Comparison of ENCODE assay signal across 10 mouse cellular contexts in the genomic region with DNA sequence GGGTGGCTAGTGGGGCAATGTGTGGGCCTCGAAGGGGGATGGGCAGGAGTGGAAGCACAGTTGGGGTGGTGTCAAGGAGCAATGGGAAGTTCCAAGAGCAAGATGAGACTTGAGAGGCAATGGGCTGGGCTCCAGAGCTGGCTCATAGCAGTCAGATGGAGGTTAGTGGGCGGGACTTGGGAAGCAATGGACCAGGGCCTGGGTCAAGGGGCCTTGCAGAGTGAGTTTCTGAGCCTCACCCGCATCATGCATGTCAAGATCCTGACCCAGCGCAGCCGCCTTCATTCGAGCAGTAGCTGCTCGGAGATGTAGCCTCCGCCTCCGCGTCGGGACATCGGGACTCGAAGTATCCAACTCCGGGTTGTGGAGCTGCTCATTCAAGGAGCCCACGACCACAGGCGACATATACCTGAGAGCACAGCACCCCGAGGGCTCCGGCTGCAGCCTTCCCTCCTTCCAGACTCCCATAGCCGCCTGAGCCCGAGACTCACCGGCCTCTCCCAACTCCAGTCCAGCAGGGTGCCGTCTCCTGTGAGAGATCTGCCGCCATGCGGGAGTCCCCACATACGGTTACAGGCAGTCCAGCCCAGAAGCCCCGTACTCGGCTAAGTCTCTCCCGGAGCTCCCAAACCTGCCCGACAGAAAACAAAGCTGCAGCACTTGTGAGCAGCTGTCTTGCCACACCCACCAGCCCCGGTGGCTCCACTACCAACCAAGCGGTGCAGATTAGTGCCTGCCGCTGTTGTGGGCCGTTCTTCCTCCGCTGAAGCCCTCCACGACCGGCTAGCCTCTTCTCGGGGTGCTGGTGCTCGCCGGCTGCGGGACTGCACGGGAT. TPM values are rescaled to one million over a fixed set of nuclear protein-coding genes. Genes with fewer than 3 reads are reported as not detected.
DNase-seq lines count a peak whose midpoint lies in the region; ATAC-seq and TF ChIP-seq lines count a peak whose summit lies in the region.
"Had no signal": no experiment of that assay in that cellular context is flagged by ENCODE, and none has a peak within 500 bp of the region (broad histone marks: within the 10 kb centered on the region; RNA-seq: fewer than 3 reads in every experiment).

No protein-coding gene starts in this region.

- no peak for ATAC-seq in heart, embryonic 13.5 days (ENCODE audit: extremely low read depth, insufficient number of reproducible peaks, low FRiP score, low TSS enrichment)
- ATAC-seq in forebrain, embryonic 12.5 days (ENCODE audit: low FRiP score), result no peak
- ATAC-seq in kidney, postnatal 0 days (replicated peaks; ENCODE audit: low FRiP score, low read depth), result peak; percentile 41
- ATAC-seq in neural tube, embryonic 14.5 days (ENCODE audit: low read depth), result no peak
- ATAC-seq in erythroid progenitor cell, adult 5-6 weeks (replicated peaks; ENCODE audit: low FRiP score, poor library complexity, severe bottlenecking), result no peak

- H3K9me3 ChIP-seq in heart, embryonic 13.5 days, result peaks cover 2% of the 10 kb centered on the region; the same call in 1 of the 2 replicates
- no peaks in the 10 kb centered on the region for H3K9me3 ChIP-seq in forebrain, embryonic 12.5 days
- no peaks in the 10 kb centered on the region for H3K9me3 ChIP-seq in kidney, postnatal 0 days (replicated peaks; ENCODE audit: low read length)
- H3K9me3 ChIP-seq in neural tube, embryonic 14.5 days (ENCODE audit: control insufficient read depth, low read length), result no peaks in the 10 kb centered on the region

- H3K36me3 ChIP-seq in heart, embryonic 13.5 days, result peaks cover 13% of the 10 kb centered on the region; the same call in 1 of the 2 replicates
- H3K36me3 ChIP-seq in forebrain, embryonic 12.5 days (replicated peaks), result peaks cover 37% of the 10 kb centered on the region
- H3K36me3 ChIP-seq in kidney, postnatal 0 days (ENCODE audit: insufficient read depth, low read length), result 0 out of 2 replicates have a peak, but pooled peaks cover 6% of the 10 kb centered on the region
- H3K36me3 ChIP-seq in neural tube, embryonic 14.5 days (ENCODE audit: control insufficient read depth, insufficient read depth, low read length), result peaks cover 4% of the 10 kb centered on the region; the same call in 1 of the 2 replicates

- peak overlapping the region; percentile 63 for H3K4me2 ChIP-seq in heart, embryonic 13.5 days
- H3K4me2 ChIP-seq in forebrain, embryonic 12.5 days, result peak overlapping the region; percentile 66
- peak overlapping the region; percentile 55 for H3K4me2 ChIP-seq in kidney, postnatal 0 days (ENCODE audit: low read length)
- H3K4me2 ChIP-seq in neural tube, embryonic 14.5 days (ENCODE audit: low read depth, low read length), result peak overlapping the region; percentile 70

- H3K9ac ChIP-seq in heart, embryonic 13.5 days, result peak overlapping the region; percentile 64
- peak overlapping the region; percentile 62 for H3K9ac ChIP-seq in forebrain, embryonic 12.5 days
- peak overlapping the region; percentile 56 for H3K9ac ChIP-seq in kidney, postnatal 0 days (ENCODE audit: low read depth, low read length)
- peak overlapping the region; percentile 51 for H3K9ac ChIP-seq in neural tube, embryonic 14.5 days (replicated peaks; ENCODE audit: low read depth, low read length)

- intact Hi-C loops in heart, postnatal 36 days (cut with DNase I), result no loop called here

- peak overlapping the region; percentile 38 for H3K4me3 ChIP-seq in heart, embryonic 13.5 days
- peak overlapping the region; percentile 40 for H3K4me3 ChIP-seq in forebrain, embryonic 12.5 days (replicated peaks)
- H3K4me3 ChIP-seq in kidney, postnatal 0 days (replicated peaks; ENCODE audit: low read depth, low read length), result peak overlapping the region; percentile 13; the same call in 1 of the 2 replicates
- peak overlapping the region; percentile 29 for H3K4me3 ChIP-seq in neural tube, embryonic 14.5 days (ENCODE audit: low read depth, low read length)

- no peak for TF ChIP-seq CTCF in kidney, postnatal 0 days (IDR thresholded peaks at IDR 0.05; ENCODE audit: low read depth)

- peaks cover 35% of the 10 kb centered on the region for H3K4me1 ChIP-seq in heart, embryonic 13.5 days
- H3K4me1 ChIP-seq in forebrain, embryonic 12.5 days, result peaks cover 68% of the 10 kb centered on the region
- peaks cover 12% of the 10 kb centered on the region; the same call in 1 of the 2 replicates for H3K4me1 ChIP-seq in kidney, postnatal 0 days (replicated peaks; ENCODE audit: insufficient read depth, low read length)
- H3K4me1 ChIP-seq in neural tube, embryonic 14.5 days (ENCODE audit: control insufficient read depth, insufficient read depth, low read length), result peaks cover 44% of the 10 kb centered on the region

- H3K27ac ChIP-seq in heart, embryonic 13.5 days (replicated peaks), result no peak overlapping the region
- 0 out of 2 replicates have a peak overlapping the region, but pooled peaks have one; percentile 31 for H3K27ac ChIP-seq in forebrain, embryonic 12.5 days
- H3K27ac ChIP-seq in kidney, postnatal 0 days, result no peak overlapping the region
- H3K27ac ChIP-seq in neural tube, embryonic 14.5 days (ENCODE audit: low read depth, low read length), result no peak overlapping the region

- no peak for DNase-seq in heart, postnatal 36 days
- DNase-seq in kidney, postnatal 0 days (ENCODE audit: low spot score), result peak; percentile 75
- no peak for DNase-seq in right cerebral cortex, adult 2 months (ENCODE audit: low spot score in 2 of 2)
- no peak for DNase-seq in spleen, postnatal 14 days (ENCODE audit: low spot score in 2 of 2)

- H3K27me3 ChIP-seq in heart, embryonic 13.5 days (replicated peaks), result peaks cover 40% of the 10 kb centered on the region
- peaks cover 25% of the 10 kb centered on the region for H3K27me3 ChIP-seq in forebrain, embryonic 12.5 days
- H3K27me3 ChIP-seq in kidney, postnatal 0 days (ENCODE audit: insufficient read depth, low read length), result no peaks in the 10 kb centered on the region
- no peaks in the 10 kb centered on the region for H3K27me3 ChIP-seq in neural tube, embryonic 14.5 days (ENCODE audit: control insufficient read depth, insufficient read depth, low read length)

- 32% methylated on average over 41 of the region's 41 CpGs for WGBS in heart, embryonic 13.5 days
- WGBS in forebrain, embryonic 12.5 days, result 6% methylated on average over 41 of the region's 41 CpGs
- 18% methylated on average over 41 of the region's 41 CpGs for WGBS in kidney, postnatal 0 days
- WGBS in neural tube, embryonic 14.5 days, result 10% methylated on average over 41 of the region's 41 CpGs

RNA-seq across cellular contexts. Expression of gene Gal3st4, which starts 2.8 kb away (rescaled TPM):
- polyA plus RNA-seq in heart, embryonic 13.5 days (2015; fragmentation: Nextera tagmentation; extraction: Ambion mirVana), result 0.64 and 1.0 TPM in 2 replicates
- total RNA-seq in heart, postnatal 36 days (2021), result under 1 TPM; 0.19 to 0.31 TPM
- polyA plus RNA-seq in forebrain, embryonic 12.5 days (2016; fragmentation: Nextera tagmentation; extraction: Ambion mirVana), result 3.3 and 3.9 TPM in 2 replicates
- polyA plus RNA-seq in kidney, postnatal 0 days (2015; fragmentation: Nextera tagmentation; extraction: Ambion mirVana), result 0.86 and 1.5 TPM in 2 replicates
- polyA plus RNA-seq in neural tube, embryonic 14.5 days (2014; fragmentation: Nextera tagmentation; extraction: Ambion mirVana), result 2.2 and 3.4 TPM in 2 replicates
- not detected in 2 replicates for total RNA-seq in erythroid progenitor cell, adult 5-6 weeks (2015; ENCODE audit: low replicate concordance)
- total RNA-seq in erythroid progenitor cell, adult 5-6 weeks (2017; ENCODE audit: low replicate concordance), result not detected in 2 replicates

RNA-seq across cellular contexts. Expression of gene Gm43720, which starts 4.3 kb away (rescaled TPM):
- 0.04 and 0.06 TPM in 2 replicates for polyA plus RNA-seq in heart, embryonic 13.5 days (2015; fragmentation: Nextera tagmentation; extraction: Ambion mirVana)
- not detected for total RNA-seq in heart, postnatal 36 days (2021)
- polyA plus RNA-seq in forebrain, embryonic 12.5 days (2016; fragmentation: Nextera tagmentation; extraction: Ambion mirVana), result 0.10 and 0.19 TPM in 2 replicates
- polyA plus RNA-seq in kidney, postnatal 0 days (2015; fragmentation: Nextera tagmentation; extraction: Ambion mirVana), result 0.06 and 0.16 TPM in 2 replicates
- polyA plus RNA-seq in neural tube, embryonic 14.5 days (2014; fragmentation: Nextera tagmentation; extraction: Ambion mirVana), result 0.11 TPM in 1 of 2 replicates, not detected in the other
- not detected in 2 replicates for total RNA-seq in erythroid progenitor cell, adult 5-6 weeks (2015; ENCODE audit: low replicate concordance)
- not detected in 2 replicates for total RNA-seq in erythroid progenitor cell, adult 5-6 weeks (2017; ENCODE audit: low replicate concordance)
- polyA plus RNA-seq: C2C12; small intestine, adult 2 months had no signal

RNA-seq across cellular contexts. Expression of gene Gpc2, which starts 4.4 kb away (rescaled TPM):
- polyA plus RNA-seq in heart, embryonic 13.5 days (2015; fragmentation: Nextera tagmentation; extraction: Ambion mirVana), result 9.3 and 9.7 TPM in 2 replicates
- total RNA-seq in heart, postnatal 36 days (2021), result under 1 TPM; 0.11 to 0.25 TPM
- polyA plus RNA-seq in forebrain, embryonic 12.5 days (2016; fragmentation: Nextera tagmentation; extraction: Ambion mirVana), result 121 and 140 TPM in 2 replicates
- polyA plus RNA-seq in kidney, postnatal 0 days (2015; fragmentation: Nextera tagmentation; extraction: Ambion mirVana), result 8.1 and 9.1 TPM in 2 replicates
- polyA plus RNA-seq in neural tube, embryonic 14.5 days (2014; fragmentation: Nextera tagmentation; extraction: Ambion mirVana), result 25.7 and 25.8 TPM in 2 replicates
- total RNA-seq in erythroid progenitor cell, adult 5-6 weeks (2015; ENCODE audit: low replicate concordance), result not detected in 2 replicates
- 0.39 TPM in 1 of 2 replicates, not detected in the other for total RNA-seq in erythroid progenitor cell, adult 5-6 weeks (2017; ENCODE audit: low replicate concordance)

RNA-seq across cellular contexts. Expression of gene Stag3, which starts 4.6 kb away (rescaled TPM):
- 1.6 and 2.5 TPM in 2 replicates for polyA plus RNA-seq in heart, embryonic 13.5 days (2015; fragmentation: Nextera tagmentation; extraction: Ambion mirVana)
- total RNA-seq in heart, postnatal 36 days (2021), result not detected
- polyA plus RNA-seq in forebrain, embryonic 12.5 days (2016; fragmentation: Nextera tagmentation; extraction: Ambion mirVana), result 4.3 and 5.2 TPM in 2 replicates
- polyA plus RNA-seq in kidney, postnatal 0 days (2015; fragmentation: Nextera tagmentation; extraction: Ambion mirVana), result 1.7 and 1.8 TPM in 2 replicates
- 9.3 and 12.5 TPM in 2 replicates for polyA plus RNA-seq in neural tube, embryonic 14.5 days (2014; fragmentation: Nextera tagmentation; extraction: Ambion mirVana)
- total RNA-seq in erythroid progenitor cell, adult 5-6 weeks (2015; ENCODE audit: low replicate concordance), result 52.4 and 92.6 TPM in 2 replicates
- 51.5 and 56.2 TPM in 2 replicates for total RNA-seq in erythroid progenitor cell, adult 5-6 weeks (2017; ENCODE audit: low replicate concordance)

RNA-seq across cellular contexts. Expression of gene BC037034, which starts 11.6 kb away (rescaled TPM):
- polyA plus RNA-seq in heart, embryonic 13.5 days (2015; fragmentation: Nextera tagmentation; extraction: Ambion mirVana), result 2.9 and 3.0 TPM in 2 replicates
- 1 to 10 TPM; 2.9 to 4.0 TPM for total RNA-seq in heart, postnatal 36 days (2021)
- 14.0 and 16.0 TPM in 2 replicates for polyA plus RNA-seq in forebrain, embryonic 12.5 days (2016; fragmentation: Nextera tagmentation; extraction: Ambion mirVana)
- polyA plus RNA-seq in kidney, postnatal 0 days (2015; fragmentation: Nextera tagmentation; extraction: Ambion mirVana), result 3.2 and 4.3 TPM in 2 replicates
- 16.3 and 16.5 TPM in 2 replicates for polyA plus RNA-seq in neural tube, embryonic 14.5 days (2014; fragmentation: Nextera tagmentation; extraction: Ambion mirVana)
- total RNA-seq in erythroid progenitor cell, adult 5-6 weeks (2015; ENCODE audit: low replicate concordance), result 15.5 and 16.8 TPM in 2 replicates
- 7.6 and 8.9 TPM in 2 replicates for total RNA-seq in erythroid progenitor cell, adult 5-6 weeks (2017; ENCODE audit: low replicate concordance)
